Mouse (Mus musculus) CH12.LX (cell line): ENCODE results near the gene Ttll11. TPM values are rescaled to one million over a fixed set of nuclear protein-coding genes. Genes with fewer than 3 reads are reported as not detected.

Experiments used
- DNase-seq: peaks from one replicate; pipeline ENCODE4 v3.0.0-alpha.2; 2013; ENCODE audit errors: extremely low read depth
- H3K27ac ChIP-seq: 2 replicates; pipeline ENCODE4 v1.5.1; 2012; ENCODE audit warnings: low read depth, mild to moderate bottlenecking, control low read depth, moderate library complexity; ENCODE audit not compliant: insufficient read depth
- H3K27me3 ChIP-seq: replicated peaks from 2 replicates; pipeline ENCODE3; 2012; ENCODE audit warnings: inconsistent platforms
- H3K36me3 ChIP-seq, 2 experiments: replicated peaks in 1 of 2; 2 replicates each; pipeline versions ENCODE3 to v1.6.1; 2012; ENCODE audit warnings: inconsistent platforms in 1 of 2, low read length in 1 of 2, mild to moderate bottlenecking in 1 of 2, mixed read lengths in 1 of 2, moderate library complexity in 1 of 2; ENCODE audit not compliant: control insufficient read depth in 1 of 2, insufficient read depth in 1 of 2
- H3K4me1 ChIP-seq, 2 experiments: 2 replicates each; pipeline ENCODE4 v1.6.1; 2012; ENCODE audit warnings: inconsistent platforms in 1 of 2, moderate library complexity in 1 of 2; ENCODE audit not compliant: insufficient read depth in 2 of 2, control insufficient read depth in 1 of 2
- H3K4me2 ChIP-seq: 2 replicates; pipeline ENCODE4 v1.6.1; 2012; ENCODE audit warnings: low read depth, mild to moderate bottlenecking, control low read depth; ENCODE audit not compliant: poor library complexity, insufficient read depth, severe bottlenecking
- H3K4me3 ChIP-seq, 3 experiments: fragments of 150-350 bp in 1 of 3; sonication (generic) in 1 of 3; replicated peaks in 1 of 3; 2 replicates each; pipeline versions ENCODE3 to v1.5.1; 2011 to 2012; ENCODE audit warnings: low read depth in 2 of 3, low read length in 2 of 3, mild to moderate bottlenecking in 2 of 3, moderate library complexity in 2 of 3, control low read depth in 1 of 3, improper control_type of control experiment in 1 of 3, inconsistent platforms in 1 of 3, mixed read lengths in 1 of 3; ENCODE audit not compliant: poor library complexity in 1 of 3
- H3K79me2 ChIP-seq: replicated peaks from 2 replicates; pipeline ENCODE4 v1.6.1; 2012; ENCODE audit warnings: mild to moderate bottlenecking, moderate library complexity; ENCODE audit not compliant: control insufficient read depth, poor library complexity, insufficient read depth, severe bottlenecking; ENCODE audit errors: extremely low read depth
- H3K9ac ChIP-seq: 2 replicates; pipeline ENCODE4 v1.6.1; 2012; ENCODE audit warnings: low read depth, mild to moderate bottlenecking, control low read depth, moderate library complexity; ENCODE audit not compliant: insufficient read depth
- H3K9me3 ChIP-seq: replicated peaks from 2 replicates; pipeline ENCODE3; 2012; ENCODE audit warnings: low read length, inconsistent platforms, mixed read lengths
- E2F4 ChIP-seq: IDR thresholded peaks from 2 replicates; pipeline ENCODE4 v1.6.1; 2011; ENCODE audit warnings: low read depth, low read length, improper control_type of control experiment; ENCODE audit not compliant: insufficient replicate concordance
- ELF1 ChIP-seq: IDR thresholded peaks from 2 replicates; pipeline ENCODE4 v1.6.1; 2014; ENCODE audit warnings: low read depth, mild to moderate bottlenecking, inconsistent platforms, low read length, improper control_type of control experiment
- EP300 ChIP-seq: IDR thresholded peaks from 2 replicates; pipeline ENCODE4 v1.6.1; 2011; ENCODE audit warnings: low read length, improper control_type of control experiment
- HCFC1 ChIP-seq: IDR thresholded peaks from 2 replicates; pipeline ENCODE4 v1.6.1; 2012; ENCODE audit warnings: low read depth, mild to moderate bottlenecking, inconsistent platforms, low read length, improper control_type of control experiment
- JUN ChIP-seq: IDR thresholded peaks from 2 replicates; pipeline ENCODE4 v1.6.1; 2011; ENCODE audit warnings: low read depth, mild to moderate bottlenecking, low read length, improper control_type of control experiment, moderate library complexity; ENCODE audit not compliant: insufficient read depth
- JUND ChIP-seq: conservative IDR thresholded peaks from 2 replicates; pipeline ENCODE4 v1.6.1; 2011; ENCODE audit warnings: low read depth, low read length, improper control_type of control experiment
- KAT2A ChIP-seq: IDR thresholded peaks from 2 replicates; pipeline ENCODE4 v1.6.1; 2012; ENCODE audit warnings: low read length, improper control_type of control experiment, inconsistent platforms; ENCODE audit not compliant: insufficient replicate concordance
- MAFK ChIP-seq: IDR thresholded peaks from 2 replicates; pipeline ENCODE4 v1.6.1; 2011; ENCODE audit warnings: low read length, improper control_type of control experiment; ENCODE audit not compliant: insufficient replicate concordance
- MEF2A ChIP-seq: IDR thresholded peaks from 2 replicates; pipeline ENCODE4 v1.6.1; 2014; ENCODE audit warnings: low read depth, mild to moderate bottlenecking, inconsistent platforms, low read length, improper control_type of control experiment, borderline replicate concordance
- MXI1 ChIP-seq: IDR thresholded peaks from 2 replicates; pipeline ENCODE4 v1.6.1; 2011; ENCODE audit warnings: mild to moderate bottlenecking, low read depth, low read length, improper control_type of control experiment
- NELFE ChIP-seq: IDR thresholded peaks from 2 replicates; pipeline ENCODE4 v1.6.1; 2011; ENCODE audit warnings: low read depth, low read length, improper control_type of control experiment
- PAX5 ChIP-seq: IDR thresholded peaks from 2 replicates; pipeline ENCODE4 v1.6.1; 2012; ENCODE audit warnings: low read length, inconsistent platforms, mixed read lengths
- POLR2A ChIP-seq: IDR thresholded peaks from 2 replicates; pipeline ENCODE4 v1.6.1; 2011; ENCODE audit warnings: low read depth, mild to moderate bottlenecking, improper control_type of control experiment, low read length
- RAD21 ChIP-seq: IDR thresholded peaks from 2 replicates; pipeline ENCODE4 v1.6.1; 2011; ENCODE audit warnings: low read depth, mild to moderate bottlenecking, low read length, improper control_type of control experiment, moderate library complexity
- RCOR1 ChIP-seq: conservative IDR thresholded peaks from 2 replicates; pipeline ENCODE4 v1.6.1; 2012; ENCODE audit warnings: low read depth, mild to moderate bottlenecking, inconsistent platforms, low read length, improper control_type of control experiment
- SIN3A ChIP-seq: IDR thresholded peaks from 2 replicates; pipeline ENCODE4 v1.6.1; 2012; ENCODE audit warnings: low read length, improper control_type of control experiment, inconsistent platforms
- UBTF ChIP-seq: IDR thresholded peaks from 2 replicates; pipeline ENCODE4 v1.6.1; 2012; ENCODE audit warnings: low read depth, mild to moderate bottlenecking, inconsistent platforms, low read length, improper control_type of control experiment, moderate library complexity
- USF1 ChIP-seq: IDR thresholded peaks from 2 replicates; pipeline ENCODE4 v1.6.1; 2014; ENCODE audit warnings: low read depth, mild to moderate bottlenecking, inconsistent platforms, low read length, improper control_type of control experiment
- USF2 ChIP-seq: conservative IDR thresholded peaks from 2 replicates; pipeline ENCODE4 v1.6.1; 2011; ENCODE audit warnings: low read depth, low read length, improper control_type of control experiment
- ZC3H11A ChIP-seq: IDR thresholded peaks from 2 replicates; pipeline ENCODE4 v1.6.1; 2012; ENCODE audit warnings: low read depth, mild to moderate bottlenecking, inconsistent platforms, low read length, improper control_type of control experiment
- ZMIZ1 ChIP-seq: IDR thresholded peaks from 2 replicates; pipeline ENCODE4 v1.6.1; 2012; ENCODE audit warnings: low read depth, mild to moderate bottlenecking, inconsistent platforms, low read length, improper control_type of control experiment
- dilution Hi-C: fragments of 300-500 bp; cut with MboI; formaldehyde crosslinking; loops from 2 replicates; pipeline ENCODE4 v1.14.3; 2020; ENCODE audit warnings: low sequenced_read_pairs; ENCODE audit not compliant: extremely low pct_unique_long_range_greater_than_20kb, extremely low pct_ligation_motif_present
- in situ Hi-C: fragments of 300-500 bp; cut with MboI; formaldehyde crosslinking; loops from 3 replicates; pipeline ENCODE4 v1.14.3; 2019; ENCODE audit warnings: low sequenced_read_pairs, low pct_ligation_motif_present, low pct_unique_long_range_greater_than_20kb, mixed read lengths
- polyA plus RNA-seq: library from polyadenylated mRNA; unstranded; fragments of >175 nt; gene quantifications from 2 replicates; pipeline ENCODE4 v1.2.1, GENCODE M21; 2012; ENCODE audit warnings: low read depth; ENCODE audit not compliant: insufficient read length
- total RNA-seq, 2 experiments: library from RNA; depleted of rRNA; stranded (reverse); fragments of 300-350 nt in 1 of 2; fragments of >200 nt in 1 of 2; gene quantifications; 2 replicates each; pipeline ENCODE4 v1.2.3; 2012 to 2014

The Ttll11 gene
- total and polyA plus RNA-seq, 3 experiments: 0.04 to 0.31 (median 0.11) TPM

DNA sequence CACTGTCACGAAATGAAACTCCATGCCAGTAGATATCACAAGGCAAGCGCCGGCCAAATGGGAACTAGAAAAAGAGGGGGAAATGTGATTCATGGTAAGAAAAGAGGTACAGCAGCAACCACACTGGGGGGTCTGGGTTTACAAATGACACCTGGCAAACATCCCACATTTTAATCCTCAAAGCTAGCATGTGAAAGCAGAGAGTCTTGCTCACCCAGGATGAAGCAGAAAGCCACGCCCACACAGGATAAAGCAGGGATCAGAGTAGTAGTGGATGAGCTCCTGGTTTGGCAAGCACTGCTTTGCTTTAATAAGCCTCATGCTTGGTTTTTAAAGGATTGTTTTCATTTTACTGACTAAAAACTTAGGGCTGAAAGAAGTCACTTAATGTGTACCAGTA is 34.8 kb downstream of the Ttll11 start:
- no peak overlapping the region for H3K4me2 ChIP-seq
- no peak overlapping the region for H3K4me3 ChIP-seq
- no peak overlapping the region for H3K9ac ChIP-seq
- no peaks in the 10 kb centered on the region for H3K36me3 ChIP-seq
- no peak for DNase-seq
- H3K9me3 ChIP-seq: no peaks in the 10 kb centered on the region
- dilution Hi-C loops (no loop called here), in situ Hi-C loops (no loop called here)
- H3K27me3 ChIP-seq: no peaks in the 10 kb centered on the region
- peaks cover 0 to under 1% of the 10 kb centered on the region in 2 experiments; a peak in 2 of 4 replicates for H3K4me1 ChIP-seq
- TF ChIP-seq ZMIZ1 (no peak), KAT2A (no peak), E2F4 (no peak)
- H3K27ac ChIP-seq: no peak overlapping the region
- no peaks in the 10 kb centered on the region for H3K79me2 ChIP-seq

- no peaks in the 10 kb centered on the region for H3K9me3 ChIP-seq
- no peak overlapping the region for H3K9ac ChIP-seq
- no peak overlapping the region for H3K4me3 ChIP-seq
- no peaks in the 10 kb centered on the region for H3K79me2 ChIP-seq
- no peak overlapping the region for H3K4me2 ChIP-seq
- TF ChIP-seq NELFE: no peak
- TF ChIP-seq MAFK: 0 out of 2 replicates have a peak, but pooled peaks have one; percentile 60
- TF ChIP-seq POLR2A: no peak
- no peak for TF ChIP-seq MXI1
- TF ChIP-seq, all 38 proteins: peak for 1
- in situ Hi-C loops: no loop called here
- Histone ChIP-seq H3K27ac (no peak overlapping the region), H3K4me1 (no peaks in the 10 kb centered on the region; a peak in 1 of 4 replicates), H3K27me3 (peaks cover 3% of the 10 kb centered on the region), H3K36me3 (no peaks in the 10 kb centered on the region)
- DNase-seq: no peak
- dilution Hi-C loops: no loop called here
These were observed 36.8 kb downstream of the Ttll11 start for GRCm38 (mm10) chr2:35942960-35943359.

- TF ChIP-seq USF2 (no peak), JUN (no peak), PAX5 (no peak), ELF1 (no peak), RAD21 (no peak), HCFC1 (no peak), RCOR1 (no peak), EP300 (no peak), UBTF (no peak), ZC3H11A (no peak), USF1 (no peak), SIN3A (no peak), E2F4 (no peak), JUND (no peak), MEF2A (no peak), NELFE (no peak)
- dilution Hi-C loops (no loop called here), in situ Hi-C loops (no loop called here)
These were observed 44.7 kb downstream of the Ttll11 start for GRCm38 (mm10) chr2:35935045-35935444.

More at GRCm38 (mm10) chr2:35935045-35935444, 44.7 kb downstream of the Ttll11 start:
- Histone ChIP-seq H3K27me3 (peaks cover 6% of the 10 kb centered on the region), H3K4me3 (no peak overlapping the region), H3K9ac (no peak overlapping the region), H3K79me2 (no peaks in the 10 kb centered on the region), H3K36me3 (no peaks in the 10 kb centered on the region), H3K4me2 (no peak overlapping the region), H3K9me3 (peaks cover 4% of the 10 kb centered on the region), H3K27ac (no peak overlapping the region), H3K4me1 (peaks cover 5 to 14% of the 10 kb centered on the region in 2 experiments; a peak in 2 of 4 replicates)
- DNase-seq: no peak
